Mouse (Mus musculus): Measurements from ENCODE around the gene Ikzf4. TPM values are rescaled to one million over a fixed set of nuclear protein-coding genes. Genes with fewer than 3 reads are reported as not detected.
A peak's percentile ranks its signal among the peaks of the same experiment; 100 is the strongest.
"Not testable (repeated sequence)": the region's sequence is repeated elsewhere in the genome, so short reads cannot be mapped to it uniquely, and the experiment has no call there.

Ikzf4 gene
- polyA plus RNA-seq, 1 experiment from 2014 or later, result 3.0 TPM

GRCm38 (mm10) chr10:128639999-128640398 lies 5.8 kb downstream of the Ikzf4 start:
- peaks cover 6% of the 10 kb centered on the region; the same call in 1 of the 2 replicates for H3K36me3 ChIP-seq
- no peak overlapping the region for H3K9ac ChIP-seq
- H3K4me2 ChIP-seq, result no peak overlapping the region
- no peak for ATAC-seq (ENCODE audit: insufficient number of reproducible peaks, low FRiP score)
- H3K27ac ChIP-seq (ENCODE audit: poor library complexity, severe bottlenecking), result no peak overlapping the region
- H3K27me3 ChIP-seq (replicated peaks), result peaks cover 9% of the 10 kb centered on the region; the same call in 1 of the 2 replicates
- WGBS, result 69% methylated on average over 14 of the region's 14 CpGs
- peaks cover 28% of the 10 kb centered on the region for H3K4me1 ChIP-seq (replicated peaks)
- no peaks in the 10 kb centered on the region for H3K9me3 ChIP-seq (replicated peaks)
- no peak overlapping the region for H3K4me3 ChIP-seq

GRCm38 (mm10) chr10:128637011-128637410 lies 8.8 kb downstream of the Ikzf4 start:
- Histone ChIP-seq H3K4me2 (peak overlapping the region; percentile 57), H3K4me3 (peak overlapping the region; percentile 14; the same call in 1 of the 2 replicates), H3K9ac (peak overlapping the region; percentile 24), H3K9me3 (replicated peaks) (no peaks in the 10 kb centered on the region), H3K27ac (ENCODE audit: poor library complexity, severe bottlenecking) (no peak overlapping the region), H3K36me3 (peaks cover 11% of the 10 kb centered on the region; the same call in 1 of the 2 replicates), H3K27me3 (replicated peaks) (peaks cover 8% of the 10 kb centered on the region; the same call in 1 of the 2 replicates), H3K4me1 (replicated peaks) (peaks cover 19% of the 10 kb centered on the region)
- whole genome bisulfite sequencing, result 13% methylated on average over 11 of the region's 11 CpGs
- ATAC-seq (ENCODE audit: insufficient number of reproducible peaks, low FRiP score), result no peak

- H3K4me1 ChIP-seq (replicated peaks), result peaks cover 14% of the 10 kb centered on the region
- peaks cover 11% of the 10 kb centered on the region; the same call in 1 of the 2 replicates for H3K36me3 ChIP-seq
- H3K9ac ChIP-seq, result no peak overlapping the region
- H3K4me3 ChIP-seq, result no peak overlapping the region
- no peak overlapping the region for H3K27ac ChIP-seq (ENCODE audit: poor library complexity, severe bottlenecking)
- H3K9me3 ChIP-seq (replicated peaks), result no peaks in the 10 kb centered on the region
- 38% methylated on average over 6 of the region's 6 CpGs for WGBS
- ATAC-seq (ENCODE audit: insufficient number of reproducible peaks, low FRiP score), result no peak
- H3K4me2 ChIP-seq, result peak overlapping the region; percentile 57; the same call in 1 of the 2 replicates
- peaks cover 8% of the 10 kb centered on the region; the same call in 1 of the 2 replicates for H3K27me3 ChIP-seq (replicated peaks)
Measured at GRCm38 (mm10) chr10:128636561-128636960, 9.2 kb downstream of the Ikzf4 start.

GRCm38 (mm10) chr10:128635697-128636096 lies 10.1 kb downstream of the Ikzf4 start:
- Histone ChIP-seq H3K4me3 (no peak overlapping the region), H3K4me1 (replicated peaks) (peaks cover 14% of the 10 kb centered on the region), H3K4me2 (no peak overlapping the region), H3K36me3 (peaks cover 9% of the 10 kb centered on the region; the same call in 1 of the 2 replicates), H3K9me3 (replicated peaks) (no peaks in the 10 kb centered on the region), H3K27ac (ENCODE audit: poor library complexity, severe bottlenecking) (no peak overlapping the region), H3K9ac (no peak overlapping the region), H3K27me3 (replicated peaks) (peaks cover 8% of the 10 kb centered on the region; the same call in 1 of the 2 replicates)
- ATAC-seq (ENCODE audit: insufficient number of reproducible peaks, low FRiP score), result no peak
- WGBS, result 89% methylated on average over 13 of the region's 13 CpGs

DNA sequence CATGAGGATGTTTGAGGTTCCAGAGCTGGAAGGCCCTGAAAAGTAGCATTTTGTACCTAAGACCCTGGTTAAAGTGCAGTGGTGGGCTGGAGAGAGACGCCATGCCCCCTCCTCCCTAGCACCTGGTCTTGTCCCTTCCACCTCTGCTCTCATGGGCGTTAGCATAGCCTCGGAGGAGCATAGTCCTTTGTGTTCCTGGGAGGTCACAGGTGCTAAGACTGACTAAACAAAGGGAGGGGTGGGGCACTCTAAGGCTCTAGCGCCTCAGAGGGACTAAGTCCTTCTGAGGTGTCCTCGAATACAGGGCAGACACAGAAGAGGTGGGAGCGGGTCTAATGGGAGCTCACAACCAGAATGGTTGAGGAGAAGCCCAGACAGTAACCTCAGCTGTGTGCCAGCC lies 14.2 kb downstream of the Ikzf4 start:
- Histone ChIP-seq H3K4me1 (replicated peaks) (peaks cover under 1% of the 10 kb centered on the region; the same call in 1 of the 2 replicates), H3K36me3 (peaks cover 9% of the 10 kb centered on the region; the same call in 1 of the 2 replicates), H3K9ac (no peak overlapping the region), H3K4me2 (no peak overlapping the region), H3K27me3 (replicated peaks) (peaks cover 8% of the 10 kb centered on the region; the same call in 1 of the 2 replicates), H3K9me3 (replicated peaks) (no peaks in the 10 kb centered on the region), H3K27ac (ENCODE audit: poor library complexity, severe bottlenecking) (no peak overlapping the region), H3K4me3 (no peak overlapping the region)
- ATAC-seq (ENCODE audit: insufficient number of reproducible peaks, low FRiP score), result no peak
- WGBS, result 28% methylated on average over 6 of the region's 6 CpGs

GRCm38 (mm10) chr10:128630306-128630705 lies 15.5 kb downstream of the Ikzf4 start:
- not testable (repeated sequence) for H3K9ac ChIP-seq; H3K27me3 ChIP-seq (replicated peaks); H3K4me2 ChIP-seq; ATAC-seq (ENCODE audit: insufficient number of reproducible peaks, low FRiP score); H3K9me3 ChIP-seq (replicated peaks); H3K4me3 ChIP-seq; H3K27ac ChIP-seq (ENCODE audit: poor library complexity, severe bottlenecking); H3K4me1 ChIP-seq (replicated peaks)
- peaks cover 10% of the 10 kb centered on the region; the same call in 1 of the 2 replicates for H3K36me3 ChIP-seq
- WGBS, result 71% methylated on average over 5 of the region's 5 CpGs

DNA sequence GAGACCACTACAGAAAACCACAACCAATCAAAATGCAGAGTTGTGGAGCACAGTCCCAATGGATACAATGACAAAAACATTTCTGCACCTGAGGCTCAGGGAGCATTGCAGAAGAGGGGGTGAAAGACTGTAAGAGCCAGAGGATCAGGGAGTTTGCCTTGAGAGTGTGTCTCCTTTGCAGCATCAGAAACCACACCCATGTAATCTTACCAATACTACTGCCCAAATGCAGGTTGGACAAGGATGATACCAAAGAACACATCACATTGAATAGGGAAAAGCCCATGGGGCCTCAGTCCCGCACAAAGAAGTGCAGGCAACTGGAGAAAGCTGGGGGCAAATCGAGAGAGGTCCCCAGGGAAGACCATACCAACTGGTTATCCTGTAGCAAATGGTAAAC lies 16.0 kb downstream of the Ikzf4 start:
- H3K4me1 ChIP-seq (replicated peaks), result peaks cover 8% of the 10 kb centered on the region
- no peak overlapping the region for H3K9ac ChIP-seq
- no peak for ATAC-seq (ENCODE audit: insufficient number of reproducible peaks, low FRiP score)
- H3K27ac ChIP-seq (ENCODE audit: poor library complexity, severe bottlenecking), result no peak overlapping the region
- no peak overlapping the region for H3K4me2 ChIP-seq
- no peak overlapping the region for H3K4me3 ChIP-seq
- H3K27me3 ChIP-seq (replicated peaks), result peaks cover 8% of the 10 kb centered on the region; the same call in 1 of the 2 replicates
- peaks cover 14% of the 10 kb centered on the region for H3K36me3 ChIP-seq
- 75% methylated on average over 2 of the region's 2 CpGs for WGBS
- no peaks in the 10 kb centered on the region for H3K9me3 ChIP-seq (replicated peaks)

DNA sequence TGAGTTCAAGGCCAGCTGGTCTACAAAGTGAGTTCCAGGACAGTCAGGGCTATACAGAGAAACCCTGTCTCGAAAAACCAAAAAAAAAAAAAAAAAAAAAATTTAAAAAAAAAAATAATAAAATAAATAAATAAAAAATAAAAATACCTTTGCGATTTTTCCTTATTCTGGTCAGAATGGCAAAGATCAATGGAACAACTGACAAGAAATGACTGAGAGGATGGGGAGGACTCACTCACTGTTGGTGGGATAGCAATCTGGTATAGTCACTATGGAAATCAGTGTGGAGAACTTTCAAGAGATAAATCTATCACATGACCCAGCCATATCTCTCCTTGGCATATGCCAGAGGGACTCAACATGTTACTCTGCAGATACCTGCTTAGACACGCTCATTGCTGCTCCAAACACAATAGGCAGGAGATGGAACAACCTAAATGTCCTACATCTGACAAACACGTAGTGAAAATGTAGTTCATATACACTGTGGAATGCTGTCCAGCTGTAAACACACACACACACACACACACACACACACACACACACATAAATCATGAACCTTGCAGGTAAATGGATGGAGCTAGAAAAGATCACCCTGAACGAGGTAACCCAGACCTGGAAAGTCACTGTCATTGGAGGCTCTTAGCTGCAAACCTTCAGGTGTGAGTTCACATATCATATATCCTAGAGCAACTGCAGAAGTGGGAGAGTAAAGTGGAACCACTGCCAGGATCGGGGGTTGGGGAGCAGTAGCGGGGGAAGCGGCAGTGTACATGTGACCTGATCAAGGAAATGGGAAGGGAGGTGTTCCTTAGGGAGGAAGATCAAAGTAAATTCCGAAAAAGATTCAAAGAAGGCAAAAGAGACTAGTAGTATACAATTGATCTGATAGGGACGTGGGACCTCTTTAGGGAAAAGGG lies 18.1 kb downstream of the Ikzf4 start:
- no peak for ATAC-seq (ENCODE audit: insufficient number of reproducible peaks, low FRiP score)
- peaks cover 8% of the 10 kb centered on the region for H3K4me1 ChIP-seq (replicated peaks)
- WGBS, result 76% methylated on average over 10 of the region's 10 CpGs

DNA sequence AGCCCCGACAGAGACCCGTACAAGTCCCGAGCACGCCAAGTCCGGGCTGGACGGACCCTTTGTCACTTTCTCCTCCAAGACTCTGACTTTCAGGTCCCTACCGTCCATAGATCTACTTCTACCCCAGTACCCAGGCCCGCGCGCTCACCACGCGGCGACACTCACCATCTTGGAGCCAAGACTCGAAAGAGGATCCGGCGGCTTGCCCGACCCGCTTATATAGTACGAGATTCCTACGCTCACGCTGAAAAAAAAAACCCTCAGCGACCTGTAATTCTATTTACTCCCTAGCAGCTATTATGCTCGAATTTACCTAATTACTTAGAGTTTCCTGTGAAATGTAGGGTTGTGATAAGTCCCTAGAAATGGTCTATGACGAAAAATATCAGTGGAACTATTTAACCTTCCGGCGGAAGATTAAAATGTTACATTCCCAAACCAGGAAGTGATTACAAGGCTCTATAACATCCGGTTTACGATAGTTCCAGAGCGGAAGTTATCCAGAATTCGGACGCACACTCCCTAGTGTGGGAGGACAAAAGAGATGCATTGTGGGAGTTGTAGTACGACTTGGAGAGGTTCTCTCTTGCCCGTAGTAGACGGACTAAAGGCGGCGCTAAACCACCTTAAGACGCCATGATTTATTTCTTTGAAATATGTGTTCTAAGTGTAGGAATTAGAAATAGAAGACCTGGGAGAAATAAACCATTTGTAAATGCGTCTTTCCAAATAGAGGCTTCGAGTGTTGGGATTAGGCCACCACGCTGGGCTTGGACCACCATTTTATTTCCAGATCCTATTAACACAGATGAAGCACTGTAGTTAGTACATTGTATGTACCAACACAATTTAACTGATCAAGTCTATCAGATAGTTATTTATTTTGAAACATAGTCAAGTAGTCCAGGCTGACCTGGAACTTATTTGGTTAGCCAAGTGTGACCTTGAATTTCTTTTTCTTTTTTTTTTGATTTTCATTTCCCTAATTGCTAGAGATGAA lies 19.2 kb downstream of the Ikzf4 start, which contains the start of gene Rps26:
TSS of gene Rps26 (minus strand) at position 437 of the 1,000 bp plus-strand sequence.
- Histone ChIP-seq H3K36me3 (peaks cover 29% of the 10 kb centered on the region), H3K9me3 (replicated peaks) (no peaks in the 10 kb centered on the region), H3K4me1 (replicated peaks) (peaks cover 8% of the 10 kb centered on the region), H3K27me3 (replicated peaks) (no peaks in the 10 kb centered on the region), H3K4me3 (peak within 1 kb of the TSS; percentile 99), H3K27ac (ENCODE audit: poor library complexity, severe bottlenecking) (peak within 1 kb of the TSS; percentile 75), H3K9ac (peak within 1 kb of the TSS; percentile 96), H3K4me2 (peak within 1 kb of the TSS; percentile 90)
- ATAC-seq (ENCODE audit: insufficient number of reproducible peaks, low FRiP score), result peak; percentile 97
- 1% methylated on average over 40 of the region's 40 CpGs for WGBS

More for the DNA sequence above, 18.1 kb downstream of the Ikzf4 start:
- Histone ChIP-seq H3K4me3 (no peak overlapping the region), H3K27me3 (replicated peaks) (no peaks in the 10 kb centered on the region), H3K27ac (ENCODE audit: poor library complexity, severe bottlenecking) (no peak overlapping the region), H3K9ac (no peak overlapping the region), H3K36me3 (peaks cover 28% of the 10 kb centered on the region), H3K9me3 (replicated peaks) (no peaks in the 10 kb centered on the region), H3K4me2 (no peak overlapping the region)

- Histone ChIP-seq H3K27me3 (replicated peaks) (no peaks in the 10 kb centered on the region), H3K9me3 (replicated peaks) (no peaks in the 10 kb centered on the region), H3K4me3 (peak overlapping the region; percentile 99), H3K9ac (peak overlapping the region; percentile 96), H3K36me3 (peaks cover 29% of the 10 kb centered on the region), H3K27ac (ENCODE audit: poor library complexity, severe bottlenecking) (peak overlapping the region; percentile 75; the same call in 1 of the 2 replicates), H3K4me1 (replicated peaks) (peaks cover 8% of the 10 kb centered on the region), H3K4me2 (peak overlapping the region; percentile 90)
- 34% methylated on average over 7 of the region's 7 CpGs for WGBS
- no peak for ATAC-seq (ENCODE audit: insufficient number of reproducible peaks, low FRiP score)
Measured at GRCm38 (mm10) chr10:128625287-128625894, 20.4 kb downstream of the Ikzf4 start.

Measured in heart, embryonic 12.5 days (tissue).